Mouse (Mus musculus): Measurements from ENCODE around the gene Gm47283.
"Not testable (repeated sequence)": the region's sequence is repeated elsewhere in the genome, so short reads cannot be mapped to it uniquely, and the experiment has no call there.

DNA sequence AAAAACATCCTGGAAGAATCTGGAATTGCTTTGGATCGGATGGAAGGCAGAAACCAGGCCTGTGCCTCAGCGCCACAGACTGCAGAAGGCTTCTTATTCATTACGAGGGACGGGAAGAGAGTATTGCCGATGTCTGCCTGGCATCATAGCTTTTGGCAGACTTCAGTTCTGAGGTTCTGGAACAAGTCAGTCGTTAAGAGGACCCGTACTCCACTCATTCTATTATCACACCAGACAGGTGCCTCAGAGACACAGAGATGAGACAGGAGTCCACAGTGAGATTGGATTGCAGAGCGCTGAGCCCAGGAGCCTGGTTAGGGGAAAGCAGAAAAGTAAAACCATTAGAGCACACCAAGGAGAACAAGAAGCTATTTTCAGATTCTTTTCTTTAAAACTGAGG lies 54.5 kb downstream of the Gm47283 start, which contains the start of gene Gm21748:
- TF ChIP-seq EP300 (IDR thresholded peaks at IDR 0.05; ENCODE audit: insufficient read depth, low read depth, low read length); POLR2A (IDR thresholded peaks at IDR 0.05; ENCODE audit: insufficient read depth, low read length): not testable (repeated sequence)

Measured in ES-Bruce4 (cell line).